Mouse (Mus musculus): ENCODE data around the gene Trim40. TPM values are rescaled to one million over a fixed set of nuclear protein-coding genes. Genes with fewer than 3 reads are reported as not detected.

Gene Trim40
- polyA plus RNA-seq, 1 experiment = not detected

DNA sequence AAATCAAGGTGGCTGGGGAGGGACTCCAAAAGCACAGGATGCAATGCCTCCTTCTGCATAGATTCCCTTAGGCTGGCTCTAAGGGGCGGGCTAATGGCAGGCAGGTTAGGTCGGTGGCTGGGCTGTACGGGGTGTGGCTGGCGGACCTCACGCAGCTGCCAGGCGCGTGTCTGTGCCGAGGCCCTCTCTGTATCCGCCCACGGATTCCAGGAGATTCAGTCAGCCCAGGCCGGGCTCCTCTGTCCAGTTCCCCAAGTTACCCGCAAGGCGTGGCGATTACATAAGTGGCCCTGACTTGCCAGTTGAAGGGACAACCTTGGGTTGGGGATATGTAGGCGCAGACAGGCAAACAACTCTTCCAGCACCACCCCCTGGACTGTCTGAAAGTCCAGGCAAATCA is 30.3 kb upstream of the Trim40 start:
- H3K9me3 ChIP-seq = no peaks in the 10 kb centered on the region; the same call in 1 of the 2 replicates
- TF ChIP-seq GATA1 (IDR thresholded peaks at IDR 0.05; ENCODE audit: borderline replicate concordance, low read length) = no peak
- no peak for TF ChIP-seq FLI1 (IDR thresholded peaks at IDR 0.05; ENCODE audit: low read length)
- H3K27me3 ChIP-seq (replicated peaks) = peaks cover 40% of the 10 kb centered on the region
- H3K36me3 ChIP-seq (replicated peaks; ENCODE audit: low read length) = no peaks in the 10 kb centered on the region
- peaks cover 1% of the 10 kb centered on the region for H3K4me1 ChIP-seq
- H3K4me3 ChIP-seq (replicated peaks) = no peak overlapping the region

DNA sequence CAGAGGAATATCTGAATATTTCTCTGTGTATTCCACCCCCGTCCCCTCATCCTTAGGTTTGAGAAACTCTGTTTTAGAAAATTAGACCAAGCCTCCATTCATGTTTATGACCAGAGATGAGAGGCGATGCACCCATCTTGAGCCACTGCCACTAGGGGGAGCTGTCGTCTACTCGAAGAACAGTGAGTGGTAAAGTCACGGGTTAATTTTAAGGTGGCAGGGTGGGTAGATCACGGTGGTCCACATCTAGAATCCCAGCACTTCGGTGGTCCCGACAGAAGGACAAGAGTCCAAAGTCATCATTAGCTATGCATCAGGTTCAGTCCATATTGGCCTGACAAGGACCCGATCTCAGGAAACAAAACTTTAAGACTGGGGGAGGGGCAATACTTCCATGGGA is 25.2 kb upstream of the Trim40 start:
- no peaks in the 10 kb centered on the region for H3K36me3 ChIP-seq (replicated peaks; ENCODE audit: low read length)
- H3K27me3 ChIP-seq (replicated peaks) = peaks cover 35% of the 10 kb centered on the region
- no peaks in the 10 kb centered on the region for H3K9me3 ChIP-seq
- peak overlapping the region; percentile 53 for H3K4me3 ChIP-seq (replicated peaks)
- H3K4me1 ChIP-seq = peaks cover 6% of the 10 kb centered on the region
- TF ChIP-seq FLI1 (IDR thresholded peaks at IDR 0.05; ENCODE audit: low read length) = no peak

DNA sequence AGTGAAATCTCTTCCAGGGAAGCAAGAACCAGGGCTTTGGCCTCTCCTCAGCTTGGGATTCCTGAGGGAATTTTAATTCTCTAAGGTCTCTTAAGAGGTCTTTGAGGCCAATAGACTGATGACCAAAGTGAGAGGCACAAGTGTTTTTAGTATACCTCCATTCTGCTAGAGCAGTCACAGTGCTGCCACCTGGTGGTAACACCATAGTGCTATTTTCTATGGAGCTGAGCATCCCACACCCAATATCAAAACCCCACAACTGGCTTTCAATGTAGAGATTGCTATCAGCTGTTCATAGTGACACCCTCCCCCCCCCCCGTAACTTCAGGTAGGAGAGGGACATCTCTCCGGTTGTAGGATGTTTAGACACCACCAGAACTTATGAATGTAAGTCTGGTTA is 24.2 kb upstream of the Trim40 start:
- Histone ChIP-seq H3K36me3 (replicated peaks; ENCODE audit: low read length) (no peaks in the 10 kb centered on the region), H3K4me1 (peaks cover 6% of the 10 kb centered on the region), H3K27me3 (replicated peaks) (peaks cover 42% of the 10 kb centered on the region), H3K4me3 (replicated peaks) (no peak overlapping the region), H3K9me3 (no peaks in the 10 kb centered on the region)
- TF ChIP-seq GATA1 (IDR thresholded peaks at IDR 0.05; ENCODE audit: borderline replicate concordance, low read length) (no peak), FLI1 (IDR thresholded peaks at IDR 0.05; ENCODE audit: low read length) (no peak)

DNA sequence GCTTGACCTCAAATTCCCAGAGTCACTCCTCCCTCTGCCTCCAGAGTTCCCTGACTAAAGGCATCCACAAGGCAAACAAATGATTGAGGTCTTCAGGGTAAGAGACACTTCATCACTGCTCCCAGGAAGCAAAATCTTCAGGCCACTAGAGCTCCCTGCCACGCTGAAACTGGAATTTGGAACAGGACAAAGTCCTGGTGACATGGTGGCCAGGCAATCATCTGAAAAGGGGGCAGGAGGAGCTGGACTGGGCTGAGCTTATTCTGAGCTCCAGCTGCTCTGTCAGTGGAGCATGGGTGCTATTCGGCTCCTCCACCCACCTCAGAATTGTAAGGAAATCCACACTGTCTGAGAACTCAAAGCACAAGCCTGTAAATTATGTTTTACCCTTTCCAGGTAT is 22.1 kb upstream of the Trim40 start:
- no peak overlapping the region for H3K4me3 ChIP-seq (replicated peaks)
- TF ChIP-seq FLI1 (IDR thresholded peaks at IDR 0.05; ENCODE audit: low read length) (no peak), GATA1 (IDR thresholded peaks at IDR 0.05; ENCODE audit: borderline replicate concordance, low read length) (no peak)
- no peaks in the 10 kb centered on the region for H3K9me3 ChIP-seq
- peaks cover 6% of the 10 kb centered on the region for H3K4me1 ChIP-seq
- no peaks in the 10 kb centered on the region for H3K36me3 ChIP-seq (replicated peaks; ENCODE audit: low read length)
- H3K27me3 ChIP-seq (replicated peaks) = peaks cover 53% of the 10 kb centered on the region

DNA sequence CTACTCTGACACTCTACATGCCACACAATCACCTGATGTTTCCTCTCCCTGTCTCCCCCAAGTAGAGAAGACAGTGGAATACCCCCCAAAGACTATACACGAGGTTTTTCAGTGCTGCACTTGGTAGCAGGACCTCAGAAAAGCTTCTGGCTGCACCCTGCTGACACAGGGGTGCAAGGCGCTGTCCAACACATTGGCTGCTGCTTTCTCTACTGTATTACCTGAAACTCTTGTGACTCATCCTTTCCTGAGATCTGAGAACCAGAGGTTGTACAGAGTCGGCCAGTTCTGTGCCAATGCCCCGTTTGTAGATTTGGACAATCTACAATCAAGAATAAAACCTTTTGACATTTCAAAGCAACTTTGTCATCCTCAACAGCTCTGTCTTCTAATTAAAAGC is 19.9 kb upstream of the Trim40 start:
- H3K9me3 ChIP-seq = no peaks in the 10 kb centered on the region
- no peak overlapping the region for H3K4me3 ChIP-seq (replicated peaks)
- H3K4me1 ChIP-seq = peaks cover under 1% of the 10 kb centered on the region; the same call in 1 of the 2 replicates
- H3K27me3 ChIP-seq (replicated peaks) = peaks cover 62% of the 10 kb centered on the region
- no peaks in the 10 kb centered on the region for H3K36me3 ChIP-seq (replicated peaks; ENCODE audit: low read length)
- TF ChIP-seq GATA1 (IDR thresholded peaks at IDR 0.05; ENCODE audit: borderline replicate concordance, low read length) = no peak
- no peak for TF ChIP-seq FLI1 (IDR thresholded peaks at IDR 0.05; ENCODE audit: low read length)

DNA sequence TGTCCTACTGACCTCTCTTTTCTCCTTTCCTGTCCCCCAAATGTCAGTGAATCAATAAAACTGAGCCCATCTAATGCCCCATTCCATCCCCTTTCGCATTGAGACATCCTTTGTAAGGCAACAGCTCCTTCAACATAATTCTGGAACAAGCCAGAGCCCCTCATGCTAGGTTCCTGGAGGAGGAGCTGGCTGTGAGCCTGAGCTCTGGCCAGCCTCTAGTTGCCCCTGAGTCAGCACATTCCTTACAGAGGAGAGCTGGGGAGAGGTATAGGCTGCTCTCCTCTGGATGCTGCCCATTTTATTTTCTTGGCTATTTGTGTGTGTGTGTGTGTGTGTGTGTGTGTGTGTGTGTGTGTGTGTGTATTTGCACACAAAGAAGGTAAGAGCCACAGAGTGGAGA is 18.3 kb upstream of the Trim40 start:
- Histone ChIP-seq H3K4me3 (replicated peaks) (no peak overlapping the region), H3K4me1 (no peaks in the 10 kb centered on the region), H3K27me3 (replicated peaks) (peaks cover 60% of the 10 kb centered on the region), H3K36me3 (replicated peaks; ENCODE audit: low read length) (no peaks in the 10 kb centered on the region), H3K9me3 (no peaks in the 10 kb centered on the region)
- TF ChIP-seq FLI1 (IDR thresholded peaks at IDR 0.05; ENCODE audit: low read length) (no peak), GATA1 (IDR thresholded peaks at IDR 0.05; ENCODE audit: borderline replicate concordance, low read length) (no peak)

DNA sequence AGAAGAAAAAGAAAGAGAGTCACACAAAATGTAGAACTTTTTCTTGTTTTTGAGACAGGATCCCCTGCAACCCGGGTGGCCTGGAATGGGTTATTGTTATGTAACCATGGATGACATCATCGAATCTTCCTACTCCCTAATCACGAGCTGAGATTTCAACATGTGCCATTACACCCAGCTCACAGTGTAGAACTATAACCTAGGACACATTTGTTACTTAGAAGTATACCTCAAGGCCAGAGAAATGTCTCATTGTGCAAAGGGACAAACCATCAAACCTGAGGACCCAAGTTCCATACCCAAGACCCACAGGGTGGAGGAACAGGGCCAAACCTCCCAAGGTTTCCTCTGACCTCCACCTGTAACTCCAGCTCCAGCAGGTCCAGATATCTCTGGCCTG is 13.7 kb upstream of the Trim40 start:
- Histone ChIP-seq H3K4me1 (peaks cover 4% of the 10 kb centered on the region; the same call in 1 of the 2 replicates), H3K27me3 (replicated peaks) (peaks cover 56% of the 10 kb centered on the region), H3K9me3 (no peaks in the 10 kb centered on the region), H3K36me3 (replicated peaks; ENCODE audit: low read length) (no peaks in the 10 kb centered on the region), H3K4me3 (replicated peaks) (no peak overlapping the region)
- TF ChIP-seq FLI1 (IDR thresholded peaks at IDR 0.05; ENCODE audit: low read length) (no peak), GATA1 (IDR thresholded peaks at IDR 0.05; ENCODE audit: borderline replicate concordance, low read length) (no peak)

DNA sequence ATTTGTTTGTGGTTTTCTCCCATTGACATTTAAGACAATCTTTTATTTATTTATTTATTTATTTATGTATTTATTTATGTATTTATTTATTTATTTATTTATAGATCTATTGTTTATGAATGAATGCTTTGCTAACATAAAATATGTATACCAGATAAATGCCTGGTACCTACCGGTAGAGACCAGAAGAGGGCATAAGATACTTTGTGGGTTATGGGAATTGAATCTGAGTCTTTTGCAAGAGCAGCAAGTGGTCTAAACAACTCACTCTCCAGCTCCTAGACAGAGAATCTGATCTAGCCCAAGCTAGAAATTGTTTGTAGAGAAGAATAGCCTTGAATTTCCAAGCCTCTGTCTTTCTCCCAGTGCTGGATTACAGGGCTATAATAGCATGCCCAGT is 10.8 kb upstream of the Trim40 start:
- Histone ChIP-seq H3K36me3 (replicated peaks; ENCODE audit: low read length) (no peaks in the 10 kb centered on the region), H3K4me3 (replicated peaks) (no peak overlapping the region), H3K27me3 (replicated peaks) (peaks cover 49% of the 10 kb centered on the region), H3K4me1 (peaks cover 11% of the 10 kb centered on the region), H3K9me3 (no peaks in the 10 kb centered on the region)
- no peak for TF ChIP-seq GATA1 (IDR thresholded peaks at IDR 0.05; ENCODE audit: borderline replicate concordance, low read length)
- no peak for TF ChIP-seq FLI1 (IDR thresholded peaks at IDR 0.05; ENCODE audit: low read length)

DNA sequence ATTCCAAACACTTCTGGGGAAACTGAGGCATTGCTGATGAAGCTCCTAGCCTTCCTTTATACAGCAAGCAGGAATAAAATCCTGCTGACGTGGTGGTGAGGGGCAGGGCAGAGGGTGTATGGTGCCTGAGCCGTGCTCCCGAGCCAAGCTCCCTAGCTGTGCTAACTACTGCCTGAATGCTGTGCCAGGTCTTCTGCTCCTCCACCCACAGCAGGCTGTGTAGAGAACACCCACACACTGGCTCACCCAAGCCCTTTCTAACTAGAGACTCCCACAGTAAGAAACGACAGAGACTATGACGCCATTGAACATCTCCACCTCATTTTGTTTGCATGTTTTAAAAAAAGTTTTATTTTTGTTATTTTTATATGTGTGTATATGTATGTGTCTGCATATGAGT is 10.1 kb upstream of the Trim40 start:
- H3K4me1 ChIP-seq = peaks cover 11% of the 10 kb centered on the region
- no peak overlapping the region for H3K4me3 ChIP-seq (replicated peaks)
- no peak for TF ChIP-seq GATA1 (IDR thresholded peaks at IDR 0.05; ENCODE audit: borderline replicate concordance, low read length)
- no peak for TF ChIP-seq FLI1 (IDR thresholded peaks at IDR 0.05; ENCODE audit: low read length)
- H3K36me3 ChIP-seq (replicated peaks; ENCODE audit: low read length) = no peaks in the 10 kb centered on the region
- H3K9me3 ChIP-seq = no peaks in the 10 kb centered on the region
- H3K27me3 ChIP-seq (replicated peaks) = peaks cover 44% of the 10 kb centered on the region

DNA sequence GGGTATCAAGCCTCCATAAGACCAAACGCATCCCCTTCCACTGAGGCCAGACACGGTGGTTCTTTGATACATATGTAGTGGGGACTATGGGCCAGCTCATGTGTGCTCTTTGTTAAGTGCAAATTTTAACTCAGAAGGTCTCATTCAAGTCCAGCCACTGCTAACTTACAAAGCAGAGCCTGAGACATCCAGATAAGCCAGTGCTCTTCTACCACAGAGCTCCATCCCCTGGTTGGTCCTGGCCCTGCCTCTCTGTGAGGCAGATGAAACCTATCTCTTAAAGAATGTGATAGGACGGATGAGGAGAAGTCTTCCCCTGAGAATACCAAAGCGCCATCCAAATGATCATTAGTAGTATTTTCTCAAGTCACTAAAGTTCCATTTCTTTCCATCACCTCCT is 9.5 kb upstream of the Trim40 start:
- Histone ChIP-seq H3K4me1 (peaks cover 11% of the 10 kb centered on the region), H3K9me3 (no peaks in the 10 kb centered on the region)
- no peak for TF ChIP-seq GATA1 (IDR thresholded peaks at IDR 0.05; ENCODE audit: borderline replicate concordance, low read length)
- TF ChIP-seq FLI1 (IDR thresholded peaks at IDR 0.05; ENCODE audit: low read length) = no peak

DNA sequence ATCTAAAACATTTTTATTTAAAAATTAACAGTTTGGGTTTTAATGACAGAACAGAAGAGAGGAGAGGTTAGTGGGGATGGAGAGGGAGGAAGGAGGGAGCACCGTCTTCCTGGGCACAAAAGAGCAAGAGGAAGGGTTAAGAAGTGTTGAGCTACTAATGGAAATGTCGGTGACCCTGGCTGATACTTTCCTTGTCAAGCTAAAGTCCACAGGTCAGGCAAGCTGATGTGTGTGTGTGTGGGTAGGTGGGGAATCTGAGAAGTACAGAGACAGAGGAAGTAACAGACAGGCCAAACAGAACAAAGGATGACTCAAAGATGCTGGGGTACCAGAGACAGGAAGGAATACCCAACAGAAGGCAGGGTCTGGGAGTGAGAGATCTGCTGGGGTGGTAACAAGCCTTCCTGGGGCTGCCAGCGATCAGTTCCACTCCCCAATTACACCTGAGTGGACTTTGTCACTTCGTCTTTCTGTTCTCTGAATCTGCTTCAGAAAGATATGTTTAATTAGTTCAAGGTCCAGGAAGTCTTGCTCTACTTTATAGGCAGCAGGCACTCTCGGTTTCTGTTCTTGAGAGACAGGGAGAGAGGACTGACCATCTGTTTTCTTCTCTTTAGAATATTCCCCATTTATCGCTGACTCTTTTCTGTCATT is 7.8 kb upstream of the Trim40 start, which contains the start of gene Trim31:
Gene Trim31, plus strand, starts transcription at position 567 of the 654 bp plus-strand sequence.
- H3K4me1 ChIP-seq = peaks cover 28% of the 10 kb centered on the region
- peaks cover 47% of the 10 kb centered on the region for H3K27me3 ChIP-seq (replicated peaks)
- H3K9me3 ChIP-seq = no peaks in the 10 kb centered on the region
- H3K36me3 ChIP-seq (replicated peaks; ENCODE audit: low read length) = no peaks in the 10 kb centered on the region
- TF ChIP-seq GATA1 (IDR thresholded peaks at IDR 0.05; ENCODE audit: borderline replicate concordance, low read length) (no peak), FLI1 (IDR thresholded peaks at IDR 0.05; ENCODE audit: low read length) (no peak)
- H3K4me3 ChIP-seq (replicated peaks) = no peak within 1 kb of the TSS

More for the DNA sequence above, 9.5 kb upstream of the Trim40 start:
- no peak overlapping the region for H3K4me3 ChIP-seq (replicated peaks)
- no peaks in the 10 kb centered on the region for H3K36me3 ChIP-seq (replicated peaks; ENCODE audit: low read length)
- peaks cover 48% of the 10 kb centered on the region for H3K27me3 ChIP-seq (replicated peaks)
